Mouse (Mus musculus) heart, adult 2 months (tissue): ENCODE data around the gene D630045J12Rik.

Experiments
- CTCF ChIP-seq: fragments of 200-600 bp; IDR thresholded peaks from 2 replicates; pipeline ENCODE4 v1.8.1; 2022; ENCODE audit warnings: antibody characterized with exemption, mild to moderate bottlenecking, moderate library complexity
- EP300 ChIP-seq: fragments of 200-500 bp; IDR thresholded peaks from 2 replicates; pipeline ENCODE4 v1.6.1; 2011; ENCODE audit warnings: low read depth, low read length, control low read depth; ENCODE audit not compliant: insufficient read depth
- POLR2A ChIP-seq: fragments of 200-500 bp; IDR thresholded peaks from 2 replicates; pipeline ENCODE4 v1.6.1; 2011; ENCODE audit warnings: mild to moderate bottlenecking, low read depth, low read length, control low read depth; ENCODE audit not compliant: insufficient read depth

GRCm38 (mm10) chr6:38255794-38256193, 2.0 kb upstream of the D630045J12Rik start:
- TF ChIP-seq CTCF (no peak), POLR2A (no peak), EP300 (no peak)
